Mouse (Mus musculus): Measurements from ENCODE around the gene Cdc20b.

The Cdc20b gene

GRCm38 (mm10) chr13:113101804-113102203 lies 66.9 kb downstream of the Cdc20b start:
- no peak for DNase-seq

GRCm38 (mm10) chr13:113104759-113105158 lies 69.8 kb downstream of the Cdc20b start:
- no peak for DNase-seq

GRCm38 (mm10) chr13:113118977-113119376 lies 84.1 kb downstream of the Cdc20b start:
- DNase-seq, result no peak

GRCm38 (mm10) chr13:113120324-113121237 lies 85.7 kb downstream of the Cdc20b start:
- DNase-seq, result no peak

GRCm38 (mm10) chr13:113121326-113121725 lies 86.4 kb downstream of the Cdc20b start:
- DNase-seq, result no peak

GRCm38 (mm10) chr13:113129974-113130373 lies 95.1 kb downstream of the Cdc20b start:
- no peak for DNase-seq

- no peak for DNase-seq
Measured at GRCm38 (mm10) chr13:113139597-113139996, 104.7 kb downstream of the Cdc20b start.
